Mouse (Mus musculus): Measurements from ENCODE around the gene Cbfa2t3. TPM values are rescaled to one million over a fixed set of nuclear protein-coding genes. Genes with fewer than 3 reads are reported as not detected.

The Cbfa2t3 gene
- polyA plus RNA-seq, 2 experiments, result 1.9 to 3.3 TPM

GRCm38 (mm10) chr8:122610209-122610608 lies 88.7 kb downstream of the Cbfa2t3 start:
- WGBS (ENCODE audit: insufficient replicate concordance), result 60% methylated on average over 4 of the region's 4 CpGs
- H3K4me2 ChIP-seq (ENCODE audit: low read depth), result no peak overlapping the region

DNA sequence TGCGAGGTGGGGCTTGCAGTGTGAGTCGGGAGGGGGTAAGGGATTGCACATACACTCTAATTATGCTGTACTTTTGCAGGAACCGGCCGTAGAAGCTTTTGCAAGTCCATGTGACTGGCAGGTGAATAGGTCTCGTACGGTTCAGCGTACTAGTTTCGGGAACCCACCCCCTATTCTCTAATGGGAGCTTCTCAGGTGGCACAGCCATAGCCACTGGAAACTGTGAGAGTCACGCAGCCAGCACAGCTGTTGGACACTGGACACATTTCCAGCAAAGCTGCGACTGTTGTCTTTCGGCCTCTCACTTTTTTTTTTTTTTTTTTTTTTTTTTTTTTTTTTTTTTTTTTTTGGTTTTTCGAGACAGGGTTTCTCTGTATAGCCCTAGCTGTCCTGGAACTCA lies 92.1 kb downstream of the Cbfa2t3 start:
- H3K4me3 ChIP-seq (ENCODE audit: insufficient read depth in 1 of 2, low read depth in 2 of 2, low read length in 2 of 2), result no peak overlapping the region
- 76% methylated on average over 11 of the region's 12 CpGs for WGBS (ENCODE audit: insufficient replicate concordance)
- ATAC-seq (ENCODE audit: insufficient read depth) (no peak), DNase-seq (ENCODE audit: low read depth in 3 of 3, low spot score in 3 of 3) (no peak)
- H3K36me3 ChIP-seq (replicated peaks; ENCODE audit: control insufficient read depth, insufficient read depth, low read depth), result no peaks in the 10 kb centered on the region
- TF ChIP-seq CTCF (IDR thresholded peaks at IDR 0.05; ENCODE audit: low read depth) (no peak), EP300 (IDR thresholded peaks at IDR 0.05; ENCODE audit: low read depth) (no peak)
- H3K9me3 ChIP-seq (ENCODE audit: control insufficient read depth, low read length), result no peaks in the 10 kb centered on the region
- H3K4me2 ChIP-seq (ENCODE audit: low read depth), result no peak overlapping the region
- H3K27me3 ChIP-seq (ENCODE audit: control insufficient read depth, insufficient read depth, low read length), result no peaks in the 10 kb centered on the region
- H3K9ac ChIP-seq (replicated peaks), result no peak overlapping the region
- H3K4me1 ChIP-seq (replicated peaks; ENCODE audit: control insufficient read depth in 2 of 2, insufficient read depth in 2 of 2, low read length in 1 of 2), result peaks cover 0 to 3% of the 10 kb centered on the region in 2 experiments; a peak in 1 of 4 replicates
- H3K27ac ChIP-seq, result no peak overlapping the region

More at GRCm38 (mm10) chr8:122610209-122610608, 88.7 kb downstream of the Cbfa2t3 start:
- Histone ChIP-seq H3K4me3 (ENCODE audit: insufficient read depth in 1 of 2, low read depth in 2 of 2, low read length in 2 of 2) (no peak overlapping the region; a peak in 1 of 4 replicates), H3K4me1 (replicated peaks; ENCODE audit: control insufficient read depth in 2 of 2, insufficient read depth in 2 of 2, low read length in 1 of 2) (peaks cover 7 to 13% of the 10 kb centered on the region in 2 experiments), H3K27me3 (ENCODE audit: control insufficient read depth, insufficient read depth, low read length) (no peaks in the 10 kb centered on the region), H3K9ac (replicated peaks) (no peak overlapping the region), H3K27ac (no peak overlapping the region), H3K9me3 (ENCODE audit: control insufficient read depth, low read length) (no peaks in the 10 kb centered on the region), H3K36me3 (replicated peaks; ENCODE audit: control insufficient read depth, insufficient read depth, low read depth) (no peaks in the 10 kb centered on the region)
- DNase-seq (ENCODE audit: low read depth in 3 of 3, low spot score in 3 of 3) (no peak), ATAC-seq (ENCODE audit: insufficient read depth) (no peak)
- TF ChIP-seq CTCF (IDR thresholded peaks at IDR 0.05; ENCODE audit: low read depth), result no peak
- TF ChIP-seq EP300 (IDR thresholded peaks at IDR 0.05; ENCODE audit: low read depth), result no peak

- ATAC-seq (ENCODE audit: insufficient read depth) (no peak), DNase-seq (ENCODE audit: low read depth in 3 of 3, low spot score in 3 of 3) (no peak)
- no peaks in the 10 kb centered on the region for H3K4me1 ChIP-seq (replicated peaks; ENCODE audit: control insufficient read depth in 2 of 2, insufficient read depth in 2 of 2, low read length in 1 of 2)
- no peaks in the 10 kb centered on the region for H3K27me3 ChIP-seq (ENCODE audit: control insufficient read depth, insufficient read depth, low read length)
- H3K9ac ChIP-seq (replicated peaks), result no peak overlapping the region
- H3K27ac ChIP-seq, result no peak overlapping the region
- no peak overlapping the region for H3K4me2 ChIP-seq (ENCODE audit: low read depth)
- no peaks in the 10 kb centered on the region for H3K9me3 ChIP-seq (ENCODE audit: control insufficient read depth, low read length)
- no peaks in the 10 kb centered on the region for H3K36me3 ChIP-seq (replicated peaks; ENCODE audit: control insufficient read depth, insufficient read depth, low read depth)
- no peak overlapping the region for H3K4me3 ChIP-seq (ENCODE audit: insufficient read depth in 1 of 2, low read depth in 2 of 2, low read length in 2 of 2)
- TF ChIP-seq CTCF (IDR thresholded peaks at IDR 0.05; ENCODE audit: low read depth), result no peak
- TF ChIP-seq EP300 (IDR thresholded peaks at IDR 0.05; ENCODE audit: low read depth), result no peak
- 66% methylated on average over 4 of the region's 4 CpGs for WGBS (ENCODE audit: insufficient replicate concordance)
These were observed 93.5 kb downstream of the Cbfa2t3 start for GRCm38 (mm10) chr8:122605367-122605766.

DNA sequence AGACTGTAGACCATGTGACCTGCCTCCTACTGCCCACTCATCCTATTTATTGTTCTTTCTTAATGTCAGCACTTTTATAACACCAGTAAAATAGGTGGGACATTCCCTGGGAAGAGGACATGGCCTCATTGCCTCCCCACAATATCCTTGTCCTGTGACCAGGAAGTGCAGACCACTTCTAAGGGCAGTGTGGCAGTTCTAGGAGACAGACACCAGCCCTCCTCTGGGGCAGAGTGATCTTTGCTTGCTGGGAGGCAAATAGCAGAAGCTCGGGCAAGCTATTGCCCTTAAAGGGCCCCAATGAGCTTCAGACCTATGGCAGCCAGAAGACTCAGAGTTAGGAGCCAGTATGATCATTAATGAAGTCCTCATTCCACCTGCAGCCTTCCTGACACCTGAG lies 94.3 kb downstream of the Cbfa2t3 start:
- H3K27me3 ChIP-seq (ENCODE audit: control insufficient read depth, insufficient read depth, low read length), result no peaks in the 10 kb centered on the region

GRCm38 (mm10) chr8:122600666-122601065 lies 98.2 kb downstream of the Cbfa2t3 start:
- no peaks in the 10 kb centered on the region for H3K36me3 ChIP-seq (replicated peaks; ENCODE audit: control insufficient read depth, insufficient read depth, low read depth)
- no peak overlapping the region for H3K27ac ChIP-seq
- TF ChIP-seq EP300 (IDR thresholded peaks at IDR 0.05; ENCODE audit: low read depth) (no peak), CTCF (IDR thresholded peaks at IDR 0.05; ENCODE audit: low read depth) (no peak)
- no peak overlapping the region for H3K9ac ChIP-seq (replicated peaks)
- no peaks in the 10 kb centered on the region for H3K9me3 ChIP-seq (ENCODE audit: control insufficient read depth, low read length)
- H3K4me3 ChIP-seq (ENCODE audit: insufficient read depth in 1 of 2, low read depth in 2 of 2, low read length in 2 of 2), result no peak overlapping the region
- ATAC-seq (ENCODE audit: insufficient read depth), result no peak
- 82% methylated on average over 9 of the region's 9 CpGs for WGBS (ENCODE audit: insufficient replicate concordance)
- DNase-seq (ENCODE audit: low read depth in 3 of 3, low spot score in 3 of 3), result no peak
- H3K4me2 ChIP-seq (ENCODE audit: low read depth), result no peak overlapping the region
- no peaks in the 10 kb centered on the region for H3K27me3 ChIP-seq (ENCODE audit: control insufficient read depth, insufficient read depth, low read length)
- H3K4me1 ChIP-seq (replicated peaks; ENCODE audit: control insufficient read depth in 2 of 2, insufficient read depth in 2 of 2, low read length in 1 of 2), result no peaks in the 10 kb centered on the region

More for the DNA sequence above, 94.3 kb downstream of the Cbfa2t3 start:
- DNase-seq (ENCODE audit: low read depth in 3 of 3, low spot score in 3 of 3) (no peak), ATAC-seq (ENCODE audit: insufficient read depth) (no peak)
- Histone ChIP-seq H3K4me2 (ENCODE audit: low read depth) (no peak overlapping the region), H3K9ac (replicated peaks) (no peak overlapping the region), H3K9me3 (ENCODE audit: control insufficient read depth, low read length) (no peaks in the 10 kb centered on the region), H3K27ac (no peak overlapping the region), H3K36me3 (replicated peaks; ENCODE audit: control insufficient read depth, insufficient read depth, low read depth) (no peaks in the 10 kb centered on the region), H3K4me1 (replicated peaks; ENCODE audit: control insufficient read depth in 2 of 2, insufficient read depth in 2 of 2, low read length in 1 of 2) (no peaks in the 10 kb centered on the region), H3K4me3 (ENCODE audit: insufficient read depth in 1 of 2, low read depth in 2 of 2, low read length in 2 of 2) (no peak overlapping the region)
- TF ChIP-seq EP300 (IDR thresholded peaks at IDR 0.05; ENCODE audit: low read depth) (no peak), CTCF (IDR thresholded peaks at IDR 0.05; ENCODE audit: low read depth) (no peak)
- 45% methylated on average over 1 of the region's 1 CpGs for whole genome bisulfite sequencing (ENCODE audit: insufficient replicate concordance)

Measured in liver, embryonic 14.5 days (tissue).